Mouse (Mus musculus) ES-Bruce4 (cell line): ENCODE data around the gene Cpa1.

Experiments
- CTCF ChIP-seq: IDR thresholded peaks from one replicate; pipeline ENCODE4 v1.8.1; 2011; ENCODE audit warnings: low read depth, low read length
- EP300 ChIP-seq: IDR thresholded peaks from 2 replicates; pipeline ENCODE4 v1.6.1; 2011; ENCODE audit warnings: low read depth, low read length; ENCODE audit not compliant: insufficient read depth
- POLR2A ChIP-seq: IDR thresholded peaks from one replicate; pipeline ENCODE4 v1.8.1; 2011; ENCODE audit warnings: low read length; ENCODE audit not compliant: insufficient read depth

GRCm38 (mm10) chr6:30615741-30616140 lies 23.3 kb upstream of the Cpa1 start:
- TF ChIP-seq POLR2A (no peak), CTCF (no peak), EP300 (no peak)
